Mouse (Mus musculus): ENCODE measurements at regions not wholly inside any gene's neighbourhood (a gene's known extent, or its start where the extent isn't known, plus 50 kb on each side); places are given as distances from the start of the nearest gene placed in this dataset.

DNA sequence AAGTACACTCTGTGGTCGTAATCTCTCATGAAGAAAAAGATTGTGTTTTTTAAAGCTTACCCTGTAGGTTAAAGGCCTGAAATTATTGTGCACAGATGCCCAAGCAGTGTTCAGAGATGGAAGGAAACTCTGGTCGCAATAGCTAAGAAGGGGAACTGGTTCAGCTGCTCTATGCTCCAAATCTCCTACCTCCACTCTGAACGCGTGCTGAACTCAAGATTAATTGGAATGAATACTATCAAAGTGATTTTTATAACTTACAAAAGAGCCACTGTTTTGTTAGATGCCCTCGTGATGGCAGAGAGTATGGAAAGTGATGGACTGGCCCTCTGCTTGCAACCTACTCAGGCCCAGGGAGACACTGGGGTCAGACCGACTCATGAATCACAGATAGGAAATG, 272.6 kb downstream of the Ptprc start:
- TF ChIP-seq CTCF (IDR thresholded peaks at IDR 0.05) (no peak), POLR2A (IDR thresholded peaks at IDR 0.05; ENCODE audit: insufficient read depth, low read depth, low read length) (no peak), EP300 (IDR thresholded peaks at IDR 0.05; ENCODE audit: insufficient read depth, low read depth, low read length) (no peak)
